Mouse (Mus musculus) C2C12 (cell line): ENCODE measurements around the gene Grk6.

Source experiments
- CTCF ChIP-seq: IDR thresholded peaks from one replicate; pipeline ENCODE4 v1.5.1; 2011; ENCODE audit not compliant: control insufficient read depth, insufficient read depth, insufficient read length
- MYOD1 ChIP-seq: IDR thresholded peaks from one replicate; pipeline ENCODE4 v1.6.1; 2011; ENCODE audit warnings: low read depth; ENCODE audit not compliant: control insufficient read depth, insufficient read length
- USF1 ChIP-seq: IDR thresholded peaks from one replicate; pipeline ENCODE4 v1.6.1; 2011; ENCODE audit warnings: low read depth, mild to moderate bottlenecking, control low read depth, moderate library complexity

- TF ChIP-seq CTCF (peak; percentile 42), USF1 (no peak), MYOD1 (no peak)
Measured at GRCm38 (mm10) chr13:55478036-55478435, 33.2 kb downstream of the Grk6 start.
